Mouse (Mus musculus) G1E (cell line): ENCODE results near the gene Bcl6. TPM values are rescaled to one million over a fixed set of nuclear protein-coding genes. Genes with fewer than 3 reads are reported as not detected.

ENCODE experiments used
- ATAC-seq: 2 replicates; pipeline ENCODE4 v1.8.0; 2016; ENCODE audit warnings: mild to moderate bottlenecking; ENCODE audit not compliant: insufficient number of reproducible peaks, poor library complexity, low FRiP score, severe bottlenecking; ENCODE audit errors: extremely low read depth
- DNase-seq: peaks from one replicate; pipeline ENCODE4 v3.0.0; 2012; ENCODE audit warnings: low spot score
- H3K27me3 ChIP-seq: 2 replicates; pipeline ENCODE4 v1.6.1; 2012; ENCODE audit warnings: mild to moderate bottlenecking, low read length, inconsistent platforms; ENCODE audit not compliant: insufficient read depth
- H3K36me3 ChIP-seq: replicated peaks from 2 replicates; pipeline ENCODE3; 2012; ENCODE audit warnings: mild to moderate bottlenecking, inconsistent platforms
- H3K4me1 ChIP-seq: 2 replicates; pipeline ENCODE4 v1.6.1; 2012; ENCODE audit warnings: low read depth, low read length, inconsistent platforms, mixed read lengths; ENCODE audit not compliant: insufficient read depth
- H3K4me3 ChIP-seq: 2 replicates; pipeline ENCODE4 v1.5.1; 2012; ENCODE audit warnings: low read depth, mild to moderate bottlenecking, inconsistent platforms, low read length, moderate library complexity, mixed read lengths
- H3K9me3 ChIP-seq: replicated peaks from 2 replicates; pipeline ENCODE4 v1.6.1; 2012; ENCODE audit warnings: inconsistent platforms
- CTCF ChIP-seq: IDR thresholded peaks from 2 replicates; pipeline ENCODE4 v1.5.1; 2012; ENCODE audit warnings: low read depth, low read length, inconsistent platforms, mixed read lengths
- GATA1 ChIP-seq: IDR thresholded peaks from 2 replicates; pipeline ENCODE4 v1.6.1; 2012; ENCODE audit warnings: borderline replicate concordance, low read length, inconsistent platforms, mixed read lengths
- GATA2 ChIP-seq: IDR thresholded peaks from 2 replicates; pipeline ENCODE4 v1.6.1; 2012; ENCODE audit warnings: low read depth, low read length, inconsistent platforms, borderline replicate concordance
- POLR2AphosphoS5 ChIP-seq: IDR thresholded peaks from 2 replicates; pipeline ENCODE4 v1.6.1; 2012; ENCODE audit warnings: low read depth, low read length, inconsistent platforms; ENCODE audit not compliant: insufficient replicate concordance
- TAL1 ChIP-seq: conservative IDR thresholded peaks from 2 replicates; pipeline ENCODE4 v1.6.1; 2012; ENCODE audit warnings: low read depth, low read length, inconsistent platforms, mixed read lengths
- polyA plus RNA-seq: library from polyadenylated mRNA; stranded (reverse); fragments of >175 nt; gene quantifications from 2 replicates; pipeline ENCODE4 v1.2.3, GENCODE M21; 2012
- total RNA-seq, 2 experiments: library from RNA; stranded (forward) in 1 of 2; stranded (reverse) in 1 of 2; fragments of 200-1000 nt in 1 of 2; fragments of >200 nt in 1 of 2; fragmentation: Nextera tagmentation in 1 of 2; gene quantifications; 2 replicates each; pipeline ENCODE4 v1.2.3; 2014 to 2017

Bcl6 gene
- total RNA-seq (2014; fragmentation: Nextera tagmentation) (not detected in 2 replicates), total RNA-seq (2017) (0.12 and 0.22 TPM in 2 replicates), polyA plus RNA-seq (not detected in 2 replicates)

GRCm38 (mm10) chr16:23988466-23989208, at the start of gene Bcl6, which contains the start of gene Gm37419:
Gene Bcl6 (minus strand): TSS chr16:23988852.
Gene Gm37419 (plus strand): TSS chr16:23988482.
- ATAC-seq, result no peak
- no peak for DNase-seq

DNA sequence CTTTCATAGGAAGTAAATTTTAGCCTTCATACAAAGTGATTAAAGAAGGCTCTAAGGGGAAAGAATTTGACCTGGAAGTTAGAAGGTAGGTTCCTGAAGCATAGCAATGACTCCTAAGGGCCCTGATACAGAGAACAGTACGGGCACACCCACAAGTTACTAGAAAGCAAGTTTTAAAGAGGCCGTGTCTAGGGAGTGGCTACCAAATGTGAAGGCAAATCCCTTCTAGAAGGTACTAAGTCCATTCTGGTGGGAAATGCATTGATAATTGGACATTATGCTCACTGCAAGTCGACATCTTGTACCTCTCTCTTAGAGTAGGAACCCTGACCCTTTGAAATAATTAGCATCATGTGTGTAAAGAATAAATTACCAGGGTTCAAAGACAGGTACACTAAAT, 47.7 kb upstream of the Bcl6 start:
- Histone ChIP-seq H3K27me3 (no peaks in the 10 kb centered on the region), H3K36me3 (no peaks in the 10 kb centered on the region), H3K4me1 (no peaks in the 10 kb centered on the region), H3K9me3 (peaks cover 15% of the 10 kb centered on the region), H3K4me3 (no peak overlapping the region)
- ATAC-seq (no peak), DNase-seq (no peak)
- TF ChIP-seq GATA2, result no peak

More at GRCm38 (mm10) chr16:23988466-23989208, at the start of gene Bcl6, which contains the start of gene Gm37419:
- no peaks in the 10 kb centered on the region for H3K36me3 ChIP-seq
- no peaks in the 10 kb centered on the region for H3K27me3 ChIP-seq
- H3K4me1 ChIP-seq, result no peaks in the 10 kb centered on the region
- H3K4me3 ChIP-seq, result no peak within 1 kb of the TSS; the same call in 1 of the 2 replicates
- TF ChIP-seq GATA2 (no peak), POLR2AphosphoS5 (no peak), TAL1 (no peak), GATA1 (no peak), CTCF (no peak)
- H3K9me3 ChIP-seq, result peaks cover 44% of the 10 kb centered on the region

GRCm38 (mm10) chr16:24035767-24036166, 47.1 kb upstream of the Bcl6 start:
- H3K4me1 ChIP-seq, result no peaks in the 10 kb centered on the region
- no peaks in the 10 kb centered on the region for H3K27me3 ChIP-seq
- H3K4me3 ChIP-seq, result no peak overlapping the region
- H3K36me3 ChIP-seq, result no peaks in the 10 kb centered on the region
- H3K9me3 ChIP-seq, result peaks cover 15% of the 10 kb centered on the region
- ATAC-seq, result no peak
- no peak for DNase-seq
- TF ChIP-seq TAL1 (no peak), GATA1 (no peak), POLR2AphosphoS5 (no peak), CTCF (no peak), GATA2 (no peak)

- Histone ChIP-seq H3K27me3 (no peaks in the 10 kb centered on the region), H3K9me3 (peaks cover 17% of the 10 kb centered on the region), H3K36me3 (no peaks in the 10 kb centered on the region), H3K4me1 (no peaks in the 10 kb centered on the region), H3K4me3 (no peak overlapping the region)
- no peak for TF ChIP-seq POLR2AphosphoS5
- TF ChIP-seq CTCF, result no peak
- no peak for TF ChIP-seq TAL1
- TF ChIP-seq GATA1, result no peak
- no peak for TF ChIP-seq GATA2
- DNase-seq (no peak), ATAC-seq (no peak)
These were observed 45.8 kb upstream of the Bcl6 start for GRCm38 (mm10) chr16:24034450-24034849.

DNA sequence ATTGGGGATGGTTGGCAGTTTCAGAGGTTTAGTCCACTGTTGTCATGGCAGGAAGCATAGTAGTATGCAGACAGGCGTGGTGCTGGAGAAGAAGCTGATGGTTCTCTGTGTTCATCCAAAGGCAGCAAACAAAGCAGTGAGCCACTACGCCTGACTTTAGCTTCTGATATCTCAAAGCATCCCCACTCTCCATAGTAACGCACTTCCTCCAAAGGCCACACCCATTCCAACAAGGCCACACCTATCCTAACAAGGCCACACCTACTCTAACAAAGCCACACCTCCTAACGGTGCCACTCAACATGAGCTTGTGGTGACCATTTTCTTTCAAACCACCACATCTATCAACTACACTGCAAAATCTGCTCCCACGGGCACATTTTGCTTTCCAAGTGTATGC, 44.6 kb upstream of the Bcl6 start:
- Histone ChIP-seq H3K4me1 (no peaks in the 10 kb centered on the region), H3K9me3 (peaks cover 19% of the 10 kb centered on the region), H3K36me3 (no peaks in the 10 kb centered on the region), H3K4me3 (no peak overlapping the region), H3K27me3 (no peaks in the 10 kb centered on the region)
- no peak for ATAC-seq
- no peak for TF ChIP-seq POLR2AphosphoS5
- TF ChIP-seq GATA1, result no peak
- no peak for TF ChIP-seq CTCF
- TF ChIP-seq TAL1, result no peak
- TF ChIP-seq GATA2, result no peak
- DNase-seq, result no peak

DNA sequence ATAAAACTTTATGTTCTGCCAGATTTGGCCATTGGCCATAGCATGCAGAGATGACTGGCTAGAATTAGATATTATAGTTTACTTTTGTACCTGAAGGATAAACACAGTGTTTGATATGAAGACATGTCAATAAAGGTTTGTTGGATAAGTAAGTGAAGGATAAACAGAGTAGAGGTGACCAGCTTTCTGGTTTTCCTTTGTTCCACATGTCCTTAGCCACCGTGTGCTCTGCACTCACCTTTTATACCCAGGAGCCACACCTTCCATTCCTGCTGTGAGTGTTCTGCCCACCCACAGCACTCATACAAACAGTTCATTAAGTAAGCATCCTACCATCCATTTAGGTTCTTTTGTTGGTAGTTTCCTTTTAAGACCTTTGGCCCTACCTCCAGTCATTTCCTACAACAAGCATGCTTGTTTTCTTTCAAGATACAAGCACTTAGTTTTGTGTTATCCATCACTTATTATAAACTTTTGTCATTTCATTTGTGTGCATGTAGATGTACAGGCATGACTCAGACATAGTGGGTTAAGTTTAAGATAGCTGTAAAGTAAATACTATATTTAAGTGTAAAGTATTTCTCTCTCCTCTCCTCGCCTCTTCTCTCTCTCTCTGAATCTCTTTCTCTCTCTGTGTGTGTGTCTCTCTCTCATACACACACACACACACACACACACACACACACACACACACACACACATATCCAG, 41.5 kb upstream of the Bcl6 start:
- no peak for TF ChIP-seq GATA1
- TF ChIP-seq CTCF, result no peak
- no peak for TF ChIP-seq GATA2
- no peak for TF ChIP-seq POLR2AphosphoS5
- no peak for TF ChIP-seq TAL1
- ATAC-seq (no peak), DNase-seq (no peak)
- Histone ChIP-seq H3K9me3 (peaks cover 30% of the 10 kb centered on the region), H3K4me3 (no peak overlapping the region), H3K27me3 (no peaks in the 10 kb centered on the region), H3K36me3 (no peaks in the 10 kb centered on the region), H3K4me1 (no peaks in the 10 kb centered on the region)
